Comparison of ENCODE assay signal across 13 mouse cellular contexts in genomic region chr6:90783176-90783575, GRCm38 (mm10).
DNase-seq lines count a peak whose midpoint lies in the region; ATAC-seq lines count a peak whose summit lies in the region.
"Had no signal": no experiment of that assay in that cellular context is flagged by ENCODE, and none has a peak within 500 bp of the region (broad histone marks: within the 10 kb centered on the region; RNA-seq: fewer than 3 reads in every experiment).

No protein-coding gene starts in this region.

- peaks cover 70% of the 10 kb centered on the region for H3K4me1 ChIP-seq in embryonic facial prominence, embryonic 10.5 days
- H3K4me1 ChIP-seq in forebrain, embryonic 13.5 days = peaks cover 89% of the 10 kb centered on the region
- H3K4me1 ChIP-seq in hindbrain, embryonic 15.5 days (replicated peaks) = peaks cover 78% of the 10 kb centered on the region
- H3K4me1 ChIP-seq in midbrain, embryonic 16.5 days (ENCODE audit: control insufficient read depth, insufficient read depth, low read length) = peaks cover 76% of the 10 kb centered on the region

- ATAC-seq in forebrain, embryonic 13.5 days = no peak
- no peak for ATAC-seq in hindbrain, embryonic 15.5 days (ENCODE audit: low FRiP score, low read depth)
- ATAC-seq in midbrain, embryonic 16.5 days = no peak

- no peaks in the 10 kb centered on the region for H3K36me3 ChIP-seq in embryonic facial prominence, embryonic 10.5 days (replicated peaks)
- H3K36me3 ChIP-seq in forebrain, embryonic 13.5 days (ENCODE audit: poor library complexity, severe bottlenecking) = no peaks in the 10 kb centered on the region
- no peaks in the 10 kb centered on the region for H3K36me3 ChIP-seq in hindbrain, embryonic 15.5 days
- no peaks in the 10 kb centered on the region for H3K36me3 ChIP-seq in midbrain, embryonic 16.5 days (ENCODE audit: control insufficient read depth, insufficient read depth, low read length)
- H3K36me3 ChIP-seq: heart, embryonic 15.5 days; kidney, embryonic 15.5 days had no signal

- H3K4me2 ChIP-seq in forebrain, embryonic 13.5 days = no peak overlapping the region
- H3K4me2 ChIP-seq in hindbrain, embryonic 15.5 days = no peak overlapping the region
- no peak overlapping the region for H3K4me2 ChIP-seq in midbrain, embryonic 16.5 days (ENCODE audit: low read length)
- H3K4me2 ChIP-seq: heart, embryonic 15.5 days; kidney, embryonic 15.5 days; liver, embryonic 11.5 days had no signal

- H3K27me3 ChIP-seq in embryonic facial prominence, embryonic 10.5 days (replicated peaks; ENCODE audit: low read depth, poor library complexity, severe bottlenecking) = no peaks in the 10 kb centered on the region
- H3K27me3 ChIP-seq in forebrain, embryonic 13.5 days = no peaks in the 10 kb centered on the region
- H3K27me3 ChIP-seq in hindbrain, embryonic 15.5 days = no peaks in the 10 kb centered on the region
- no peaks in the 10 kb centered on the region for H3K27me3 ChIP-seq in midbrain, embryonic 16.5 days (ENCODE audit: control insufficient read depth, insufficient read depth, low read depth, low read length)
- H3K27me3 ChIP-seq: heart, embryonic 15.5 days; kidney, embryonic 15.5 days had no signal

- H3K27ac ChIP-seq in embryonic facial prominence, embryonic 10.5 days (replicated peaks) = peak overlapping the region; percentile 89
- H3K27ac ChIP-seq in forebrain, embryonic 13.5 days = peak overlapping the region; percentile 99
- peak overlapping the region; percentile 90 for H3K27ac ChIP-seq in hindbrain, embryonic 15.5 days (replicated peaks)
- H3K27ac ChIP-seq in midbrain, embryonic 16.5 days (ENCODE audit: low read length) = peak overlapping the region; percentile 97
- H3K27ac ChIP-seq: heart, embryonic 15.5 days; kidney, embryonic 15.5 days had no signal

- no peak overlapping the region for H3K9ac ChIP-seq in forebrain, embryonic 13.5 days
- no peak overlapping the region for H3K9ac ChIP-seq in hindbrain, embryonic 15.5 days
- no peak overlapping the region for H3K9ac ChIP-seq in midbrain, embryonic 16.5 days (ENCODE audit: low read depth, low read length)
- H3K9ac ChIP-seq: heart, embryonic 15.5 days; kidney, embryonic 15.5 days had no signal

- H3K9me3 ChIP-seq in embryonic facial prominence, embryonic 10.5 days = no peaks in the 10 kb centered on the region
- H3K9me3 ChIP-seq in forebrain, embryonic 13.5 days (replicated peaks) = no peaks in the 10 kb centered on the region
- no peaks in the 10 kb centered on the region for H3K9me3 ChIP-seq in hindbrain, embryonic 15.5 days
- no peaks in the 10 kb centered on the region for H3K9me3 ChIP-seq in midbrain, embryonic 16.5 days (replicated peaks; ENCODE audit: control insufficient read depth, low read length, poor library complexity, severe bottlenecking)
- H3K9me3 ChIP-seq: heart, embryonic 15.5 days; kidney, embryonic 15.5 days had no signal

- no peak overlapping the region for H3K4me3 ChIP-seq in embryonic facial prominence, embryonic 10.5 days
- H3K4me3 ChIP-seq in forebrain, embryonic 13.5 days = no peak overlapping the region
- H3K4me3 ChIP-seq in hindbrain, embryonic 15.5 days = no peak overlapping the region
- no peak overlapping the region for H3K4me3 ChIP-seq in midbrain, embryonic 16.5 days (ENCODE audit: low read depth, low read length)
- H3K4me3 ChIP-seq: heart, embryonic 15.5 days; kidney, embryonic 15.5 days; megakaryocyte, embryonic 14.5 days had no signal

- no peak for DNase-seq in embryonic facial prominence, embryonic 10.5 days (ENCODE audit: low spot score)
- no peak for DNase-seq in embryo, embryonic 10 days (ENCODE audit: low spot score)
- no peak for DNase-seq in adrenal gland, postnatal 10 days
- DNase-seq in left cerebral cortex, adult 9 months (ENCODE audit: low spot score in 2 of 2) = no peak
- DNase-seq: gastrocnemius, postnatal 25 days; right cerebral cortex, adult 18-20 months had no signal
